Mouse (Mus musculus): ENCODE data around the gene Smpd4. TPM values are rescaled to one million over a fixed set of nuclear protein-coding genes. Genes with fewer than 3 reads are reported as not detected.

The Smpd4 gene
- polyA plus RNA-seq, 1 experiment from 2014 or later: 34.9 TPM

DNA sequence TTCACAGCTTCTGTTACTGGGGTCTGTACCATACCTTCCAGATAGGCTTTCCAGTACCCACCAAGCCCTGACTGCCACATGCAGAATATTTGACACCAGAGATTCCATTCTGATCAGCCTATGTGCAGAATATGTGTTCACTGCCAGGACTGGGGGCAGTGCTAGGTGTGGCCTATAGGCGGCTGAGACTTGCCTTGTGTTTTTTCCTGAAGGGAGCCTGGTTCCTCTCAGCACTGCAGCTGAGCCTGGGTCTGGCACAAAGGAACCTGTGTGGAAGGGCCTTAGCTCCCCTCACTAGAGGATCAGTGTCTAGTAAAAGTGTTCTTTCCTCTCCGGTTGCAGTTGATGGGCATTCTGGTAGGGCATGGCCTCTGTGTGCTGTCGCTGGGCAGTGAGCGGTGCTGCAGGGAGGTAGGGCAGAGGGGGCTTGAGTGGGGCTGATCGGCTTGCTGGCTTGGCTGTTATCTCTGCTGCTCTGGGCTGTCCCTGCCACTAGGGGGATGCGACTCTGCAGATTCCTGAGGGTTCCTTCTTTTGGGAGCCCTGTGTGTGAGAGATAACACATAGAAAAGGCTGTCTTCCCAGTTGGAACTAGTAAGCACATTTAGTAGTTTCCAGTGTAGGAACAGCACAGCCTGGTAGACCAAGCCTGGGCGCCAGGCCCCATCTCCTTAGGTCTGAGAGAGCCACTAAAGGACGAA lies 14.5 kb downstream of the Smpd4 start:
- no peak overlapping the region for H3K27ac ChIP-seq (ENCODE audit: low read depth, low read length)
- 59% methylated on average over 8 of the region's 8 CpGs for WGBS (ENCODE audit: insufficient replicate concordance)
- peaks cover 25% of the 10 kb centered on the region for H3K36me3 ChIP-seq (ENCODE audit: control insufficient read depth, insufficient read depth, low read length)

DNA sequence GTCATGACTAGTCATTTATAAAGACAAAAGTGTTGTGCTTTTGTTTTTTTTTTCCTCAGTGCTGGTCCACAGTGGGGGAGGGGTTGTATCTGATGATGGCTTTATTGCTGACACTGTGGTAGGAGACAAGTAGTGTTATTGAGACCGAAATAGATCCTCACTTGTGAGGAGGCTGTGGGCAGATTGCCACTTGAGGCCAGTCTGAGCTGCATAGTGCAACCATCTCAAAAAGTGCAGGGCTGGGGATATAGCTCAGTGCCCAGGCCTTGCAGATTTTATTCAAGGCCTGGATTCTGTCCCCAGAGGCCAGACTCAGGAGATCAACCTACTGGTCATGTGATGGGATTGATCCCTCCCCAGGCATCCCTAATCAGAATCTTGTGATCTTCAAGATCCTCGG lies 17.8 kb downstream of the Smpd4 start:
- Histone ChIP-seq H3K4me3 (ENCODE audit: low read depth, low read length) (no peak overlapping the region), H3K9ac (ENCODE audit: low read depth, low read length) (no peak overlapping the region), H3K27ac (ENCODE audit: low read depth, low read length) (no peak overlapping the region), H3K4me2 (no peak overlapping the region), H3K9me3 (replicated peaks; ENCODE audit: control insufficient read depth, low read length) (no peaks in the 10 kb centered on the region), H3K4me1 (ENCODE audit: control insufficient read depth, insufficient read depth, low read length) (peaks cover 23% of the 10 kb centered on the region), H3K27me3 (ENCODE audit: control insufficient read depth, insufficient read depth, low read length) (no peaks in the 10 kb centered on the region), H3K36me3 (ENCODE audit: control insufficient read depth, insufficient read depth, low read length) (peaks cover 28% of the 10 kb centered on the region)
- WGBS (ENCODE audit: insufficient replicate concordance): 57% methylated on average over 2 of the region's 2 CpGs
- ATAC-seq (replicated peaks; ENCODE audit: insufficient number of reproducible peaks, low FRiP score, low TSS enrichment): no peak

More for the DNA sequence above, 14.5 kb downstream of the Smpd4 start:
- Histone ChIP-seq H3K9ac (ENCODE audit: low read depth, low read length) (no peak overlapping the region), H3K4me2 (no peak overlapping the region), H3K4me1 (ENCODE audit: control insufficient read depth, insufficient read depth, low read length) (peaks cover 23% of the 10 kb centered on the region), H3K9me3 (replicated peaks; ENCODE audit: control insufficient read depth, low read length) (no peaks in the 10 kb centered on the region), H3K27me3 (ENCODE audit: control insufficient read depth, insufficient read depth, low read length) (no peaks in the 10 kb centered on the region), H3K4me3 (ENCODE audit: low read depth, low read length) (no peak overlapping the region)
- ATAC-seq (replicated peaks; ENCODE audit: insufficient number of reproducible peaks, low FRiP score, low TSS enrichment): no peak

DNA sequence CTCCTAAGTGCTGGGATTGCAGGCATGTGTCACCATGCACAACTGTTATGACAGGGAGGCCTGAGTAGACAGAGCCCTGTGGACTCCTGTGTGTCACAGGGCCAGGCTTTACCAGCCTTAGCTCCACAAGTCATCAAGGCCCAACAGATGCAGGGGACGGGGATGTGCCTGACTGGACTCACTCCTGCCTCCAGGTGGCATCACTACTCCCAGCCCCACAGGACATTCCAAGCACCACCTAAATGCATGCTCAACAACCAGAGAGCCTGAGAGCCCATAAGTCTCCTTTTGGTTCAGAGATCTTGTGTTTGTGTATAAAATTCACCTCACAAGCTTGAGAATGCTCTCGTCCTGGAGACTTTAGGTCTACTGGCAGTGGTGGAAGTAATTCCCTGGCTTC lies 18.5 kb downstream of the Smpd4 start:
- no peak overlapping the region for H3K4me3 ChIP-seq (ENCODE audit: low read depth, low read length)
- WGBS (ENCODE audit: insufficient replicate concordance): 67% methylated on average over 2 of the region's 2 CpGs
- no peaks in the 10 kb centered on the region for H3K27me3 ChIP-seq (ENCODE audit: control insufficient read depth, insufficient read depth, low read length)
- H3K9ac ChIP-seq (ENCODE audit: low read depth, low read length): no peak overlapping the region
- no peaks in the 10 kb centered on the region for H3K9me3 ChIP-seq (replicated peaks; ENCODE audit: control insufficient read depth, low read length)
- H3K36me3 ChIP-seq (ENCODE audit: control insufficient read depth, insufficient read depth, low read length): peaks cover 34% of the 10 kb centered on the region
- peaks cover 23% of the 10 kb centered on the region for H3K4me1 ChIP-seq (ENCODE audit: control insufficient read depth, insufficient read depth, low read length)
- no peak overlapping the region for H3K4me2 ChIP-seq
- no peak for ATAC-seq (replicated peaks; ENCODE audit: insufficient number of reproducible peaks, low FRiP score, low TSS enrichment)
- H3K27ac ChIP-seq (ENCODE audit: low read depth, low read length): peak overlapping the region; percentile 59

DNA sequence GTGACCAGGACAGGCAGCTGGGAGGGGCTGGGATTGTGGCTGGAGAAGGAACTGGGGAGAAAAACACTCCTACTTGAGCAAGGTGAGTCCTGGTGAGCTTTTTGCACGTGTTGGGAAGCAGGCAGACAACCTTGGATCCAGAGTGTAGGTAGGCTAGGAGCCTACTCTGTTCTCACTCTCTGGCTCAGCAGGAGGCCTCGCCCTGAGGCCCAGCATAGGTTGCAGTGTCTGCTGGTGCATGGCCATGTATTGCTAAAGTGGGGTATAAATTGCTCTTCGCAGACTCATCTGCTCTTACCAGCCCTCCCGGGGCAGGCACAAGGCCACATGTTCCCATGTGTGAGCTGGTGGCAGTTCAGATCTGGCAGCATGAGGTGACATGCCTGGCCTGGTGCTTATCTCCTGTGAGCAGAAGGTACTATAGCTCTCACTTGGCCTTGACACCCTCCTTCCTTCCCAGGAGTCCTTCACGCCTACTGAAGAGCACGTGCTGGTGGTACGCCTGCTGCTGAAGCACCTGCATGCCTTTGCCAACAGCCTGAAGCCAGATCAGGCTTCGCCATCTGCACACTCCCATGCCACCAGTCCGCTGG lies 19.0 kb downstream of the Smpd4 start:
- H3K36me3 ChIP-seq (ENCODE audit: control insufficient read depth, insufficient read depth, low read length): peaks cover 38% of the 10 kb centered on the region
- peaks cover 23% of the 10 kb centered on the region for H3K4me1 ChIP-seq (ENCODE audit: control insufficient read depth, insufficient read depth, low read length)
- ATAC-seq (replicated peaks; ENCODE audit: insufficient number of reproducible peaks, low FRiP score, low TSS enrichment): peak; percentile 69
- no peak overlapping the region for H3K9ac ChIP-seq (ENCODE audit: low read depth, low read length)
- H3K27me3 ChIP-seq (ENCODE audit: control insufficient read depth, insufficient read depth, low read length): no peaks in the 10 kb centered on the region
- H3K27ac ChIP-seq (ENCODE audit: low read depth, low read length): peak overlapping the region; percentile 59
- H3K4me2 ChIP-seq: no peak overlapping the region
- 83% methylated on average over 9 of the region's 9 CpGs for WGBS (ENCODE audit: insufficient replicate concordance)
- H3K4me3 ChIP-seq (ENCODE audit: low read depth, low read length): no peak overlapping the region
- H3K9me3 ChIP-seq (replicated peaks; ENCODE audit: control insufficient read depth, low read length): no peaks in the 10 kb centered on the region

DNA sequence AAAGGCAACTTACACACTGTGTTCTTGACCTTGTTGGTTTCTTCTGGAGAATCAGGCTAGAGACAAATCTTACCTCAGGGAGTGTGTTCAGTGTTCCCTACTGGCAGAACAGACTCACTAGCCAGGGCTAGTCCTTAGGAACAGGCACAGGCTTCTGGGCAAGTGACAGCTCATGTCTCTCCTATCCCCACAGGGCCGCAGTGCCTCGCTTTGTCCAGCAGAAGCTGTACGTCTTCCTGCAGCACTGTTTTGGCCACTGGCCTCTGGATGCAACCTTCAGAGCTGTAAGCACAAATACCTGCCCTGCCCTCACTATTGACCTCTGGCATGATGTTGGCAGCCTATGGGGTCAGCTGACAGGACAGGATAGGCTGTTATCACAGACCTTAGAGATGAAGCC lies 19.9 kb downstream of the Smpd4 start:
- H3K36me3 ChIP-seq (ENCODE audit: control insufficient read depth, insufficient read depth, low read length): peaks cover 38% of the 10 kb centered on the region
- H3K4me2 ChIP-seq: no peak overlapping the region
- peaks cover 23% of the 10 kb centered on the region for H3K4me1 ChIP-seq (ENCODE audit: control insufficient read depth, insufficient read depth, low read length)
- H3K9me3 ChIP-seq (replicated peaks; ENCODE audit: control insufficient read depth, low read length): no peaks in the 10 kb centered on the region
- 97% methylated on average over 3 of the region's 3 CpGs for WGBS (ENCODE audit: insufficient replicate concordance)
- H3K9ac ChIP-seq (ENCODE audit: low read depth, low read length): no peak overlapping the region
- ATAC-seq (replicated peaks; ENCODE audit: insufficient number of reproducible peaks, low FRiP score, low TSS enrichment): no peak
- H3K4me3 ChIP-seq (ENCODE audit: low read depth, low read length): no peak overlapping the region
- no peak overlapping the region for H3K27ac ChIP-seq (ENCODE audit: low read depth, low read length)
- no peaks in the 10 kb centered on the region for H3K27me3 ChIP-seq (ENCODE audit: control insufficient read depth, insufficient read depth, low read length)

DNA sequence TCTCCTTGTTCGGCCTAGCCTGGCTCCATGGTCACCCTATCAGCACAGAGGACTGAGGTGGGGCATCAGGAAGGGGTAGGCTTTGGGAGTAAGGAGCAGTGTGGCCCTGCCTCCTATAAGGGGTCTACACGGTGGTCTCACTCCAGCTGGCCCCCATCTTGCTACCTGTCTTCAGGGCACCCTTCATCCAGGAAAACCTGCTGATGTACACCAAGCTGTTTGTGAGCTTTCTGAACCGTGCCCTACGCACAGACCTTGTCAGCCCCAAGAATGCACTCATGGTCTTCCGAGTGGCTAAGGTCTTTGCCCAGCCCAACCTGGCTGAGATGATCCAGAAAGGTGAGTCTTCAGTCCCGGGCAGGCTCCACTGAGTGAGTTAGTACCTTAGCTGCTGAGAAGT lies 20.8 kb downstream of the Smpd4 start:
- H3K27ac ChIP-seq (ENCODE audit: low read depth, low read length): no peak overlapping the region
- 93% methylated on average over 6 of the region's 6 CpGs for WGBS (ENCODE audit: insufficient replicate concordance)
- H3K4me3 ChIP-seq (ENCODE audit: low read depth, low read length): no peak overlapping the region
- H3K9me3 ChIP-seq (replicated peaks; ENCODE audit: control insufficient read depth, low read length): no peaks in the 10 kb centered on the region
- H3K4me2 ChIP-seq: no peak overlapping the region
- H3K9ac ChIP-seq (ENCODE audit: low read depth, low read length): no peak overlapping the region
- ATAC-seq (replicated peaks; ENCODE audit: insufficient number of reproducible peaks, low FRiP score, low TSS enrichment): no peak
- peaks cover 23% of the 10 kb centered on the region for H3K4me1 ChIP-seq (ENCODE audit: control insufficient read depth, insufficient read depth, low read length)
- no peaks in the 10 kb centered on the region for H3K27me3 ChIP-seq (ENCODE audit: control insufficient read depth, insufficient read depth, low read length)
- H3K36me3 ChIP-seq (ENCODE audit: control insufficient read depth, insufficient read depth, low read length): peaks cover 33% of the 10 kb centered on the region

DNA sequence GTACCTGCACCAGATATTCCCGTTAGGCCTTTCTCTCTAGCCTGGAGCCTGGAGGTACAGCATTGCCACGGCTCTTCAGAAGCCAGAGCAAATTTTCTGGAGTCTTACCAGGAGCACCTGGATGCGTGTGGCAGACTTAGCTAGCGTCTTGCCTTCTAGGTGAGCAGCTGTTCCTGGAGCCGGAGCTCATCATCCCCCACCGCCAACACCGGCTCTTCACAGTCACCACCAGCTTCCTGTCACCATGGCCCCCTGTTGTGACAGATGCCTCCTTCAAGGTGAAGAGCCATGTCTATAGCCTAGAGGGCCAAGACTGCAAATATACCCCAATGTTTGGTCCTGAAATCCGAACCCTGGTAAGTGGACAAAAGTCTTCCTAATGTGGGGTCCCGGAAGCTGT lies 21.6 kb downstream of the Smpd4 start:
- Histone ChIP-seq H3K36me3 (ENCODE audit: control insufficient read depth, insufficient read depth, low read length) (peaks cover 30% of the 10 kb centered on the region), H3K27ac (ENCODE audit: low read depth, low read length) (no peak overlapping the region), H3K9ac (ENCODE audit: low read depth, low read length) (no peak overlapping the region), H3K4me3 (ENCODE audit: low read depth, low read length) (no peak overlapping the region), H3K9me3 (replicated peaks; ENCODE audit: control insufficient read depth, low read length) (no peaks in the 10 kb centered on the region), H3K4me2 (no peak overlapping the region), H3K4me1 (ENCODE audit: control insufficient read depth, insufficient read depth, low read length) (peaks cover 23% of the 10 kb centered on the region), H3K27me3 (ENCODE audit: control insufficient read depth, insufficient read depth, low read length) (no peaks in the 10 kb centered on the region)
- 91% methylated on average over 9 of the region's 9 CpGs for WGBS (ENCODE audit: insufficient replicate concordance)
- ATAC-seq (replicated peaks; ENCODE audit: insufficient number of reproducible peaks, low FRiP score, low TSS enrichment): no peak

DNA sequence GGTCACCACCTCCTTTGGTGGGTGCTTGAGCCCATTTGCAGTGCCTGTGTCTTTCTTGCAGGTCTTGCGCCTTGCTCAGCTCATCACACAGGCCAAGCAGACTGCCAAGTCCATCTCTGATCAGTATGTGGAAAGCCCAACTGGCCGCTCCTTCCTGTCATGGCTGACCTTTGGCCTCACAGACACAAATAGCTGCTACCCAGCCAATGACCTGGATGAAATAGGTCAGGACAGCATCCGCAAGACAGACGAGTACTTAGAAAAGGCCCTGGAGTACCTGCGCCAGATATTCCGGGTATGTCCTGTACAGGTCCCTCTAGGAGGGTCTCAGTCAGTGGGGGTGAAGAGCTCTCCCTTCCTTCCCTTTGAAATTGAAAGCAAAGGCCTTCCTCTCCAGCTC lies 22.1 kb downstream of the Smpd4 start:
- peaks cover 23% of the 10 kb centered on the region for H3K4me1 ChIP-seq (ENCODE audit: control insufficient read depth, insufficient read depth, low read length)
- no peak overlapping the region for H3K9ac ChIP-seq (ENCODE audit: low read depth, low read length)
- no peaks in the 10 kb centered on the region for H3K9me3 ChIP-seq (replicated peaks; ENCODE audit: control insufficient read depth, low read length)
- no peaks in the 10 kb centered on the region for H3K27me3 ChIP-seq (ENCODE audit: control insufficient read depth, insufficient read depth, low read length)
- peaks cover 30% of the 10 kb centered on the region for H3K36me3 ChIP-seq (ENCODE audit: control insufficient read depth, insufficient read depth, low read length)
- no peak overlapping the region for H3K4me2 ChIP-seq
- no peak overlapping the region for H3K4me3 ChIP-seq (ENCODE audit: low read depth, low read length)
- 84% methylated on average over 6 of the region's 6 CpGs for WGBS (ENCODE audit: insufficient replicate concordance)
- ATAC-seq (replicated peaks; ENCODE audit: insufficient number of reproducible peaks, low FRiP score, low TSS enrichment): no peak
- no peak overlapping the region for H3K27ac ChIP-seq (ENCODE audit: low read depth, low read length)

DNA sequence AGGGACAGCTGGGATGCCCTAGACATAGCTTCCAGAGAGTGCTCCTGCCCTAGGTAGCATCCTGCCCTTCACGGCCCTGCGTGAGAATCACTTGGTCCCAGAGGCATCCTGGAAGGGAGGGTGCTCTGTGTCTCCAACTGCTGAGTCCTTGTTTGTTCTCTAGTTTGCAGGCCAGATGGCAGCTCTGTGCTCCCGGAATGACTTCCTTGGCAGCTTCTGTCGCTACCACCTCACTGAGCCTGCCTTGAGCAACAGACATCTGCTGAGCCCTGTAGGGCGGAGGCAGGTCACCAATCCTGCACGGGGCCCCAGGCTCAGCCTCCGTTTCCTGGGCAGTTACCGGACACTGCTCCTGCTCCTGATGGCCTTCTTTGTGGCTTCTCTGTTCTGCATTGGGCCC lies 23.2 kb downstream of the Smpd4 start:
- H3K27me3 ChIP-seq (ENCODE audit: control insufficient read depth, insufficient read depth, low read length): no peaks in the 10 kb centered on the region
- H3K9me3 ChIP-seq (replicated peaks; ENCODE audit: control insufficient read depth, low read length): no peaks in the 10 kb centered on the region
- no peak overlapping the region for H3K4me3 ChIP-seq (ENCODE audit: low read depth, low read length)
- peaks cover 30% of the 10 kb centered on the region for H3K36me3 ChIP-seq (ENCODE audit: control insufficient read depth, insufficient read depth, low read length)
- no peak overlapping the region for H3K27ac ChIP-seq (ENCODE audit: low read depth, low read length)
- no peak overlapping the region for H3K9ac ChIP-seq (ENCODE audit: low read depth, low read length)
- no peak for ATAC-seq (replicated peaks; ENCODE audit: insufficient number of reproducible peaks, low FRiP score, low TSS enrichment)
- peaks cover 20% of the 10 kb centered on the region for H3K4me1 ChIP-seq (ENCODE audit: control insufficient read depth, insufficient read depth, low read length)
- 89% methylated on average over 8 of the region's 8 CpGs for WGBS (ENCODE audit: insufficient replicate concordance)
- H3K4me2 ChIP-seq: no peak overlapping the region
